Mouse (Mus musculus): ENCODE results near the gene Xk. TPM values are rescaled to one million over a fixed set of nuclear protein-coding genes. Genes with fewer than 3 reads are reported as not detected.
"Not testable (repeated sequence)": the region's sequence is repeated elsewhere in the genome, so short reads cannot be mapped to it uniquely, and the experiment has no call there.

Gene Xk
- total RNA-seq (2015) = 27.6 and 33.8 TPM in 2 replicates
- total RNA-seq (2017) = 8.8 and 10.5 TPM in 2 replicates

GRCm38 (mm10) chrX:9272460-9273361, at the start of gene Xk:
Gene Xk, plus strand, starts transcription at chrX:9272756.
- peak; percentile 74 for ATAC-seq (replicated peaks; ENCODE audit: poor library complexity)

DNA sequence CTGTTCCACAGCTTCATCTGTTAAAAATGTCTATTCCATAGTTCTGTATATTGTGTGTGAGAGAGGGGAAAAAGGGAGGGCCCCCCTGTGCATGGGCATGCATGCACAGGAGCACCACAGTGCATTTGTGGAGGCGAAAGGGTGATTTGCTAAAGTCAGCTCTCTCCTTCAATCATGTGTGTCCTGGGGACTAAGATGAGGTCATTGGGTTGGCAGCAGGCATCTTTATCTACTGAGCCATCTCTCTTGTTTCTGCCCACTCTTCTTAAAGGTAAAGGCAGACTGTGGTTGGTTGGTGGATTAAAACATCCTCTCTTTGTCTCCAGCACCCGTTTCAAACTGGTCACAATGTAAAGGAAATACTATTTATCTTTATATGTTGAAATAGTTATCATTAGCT, 45.5 kb upstream of the Xk start:
- no peak for ATAC-seq (replicated peaks; ENCODE audit: poor library complexity)

DNA sequence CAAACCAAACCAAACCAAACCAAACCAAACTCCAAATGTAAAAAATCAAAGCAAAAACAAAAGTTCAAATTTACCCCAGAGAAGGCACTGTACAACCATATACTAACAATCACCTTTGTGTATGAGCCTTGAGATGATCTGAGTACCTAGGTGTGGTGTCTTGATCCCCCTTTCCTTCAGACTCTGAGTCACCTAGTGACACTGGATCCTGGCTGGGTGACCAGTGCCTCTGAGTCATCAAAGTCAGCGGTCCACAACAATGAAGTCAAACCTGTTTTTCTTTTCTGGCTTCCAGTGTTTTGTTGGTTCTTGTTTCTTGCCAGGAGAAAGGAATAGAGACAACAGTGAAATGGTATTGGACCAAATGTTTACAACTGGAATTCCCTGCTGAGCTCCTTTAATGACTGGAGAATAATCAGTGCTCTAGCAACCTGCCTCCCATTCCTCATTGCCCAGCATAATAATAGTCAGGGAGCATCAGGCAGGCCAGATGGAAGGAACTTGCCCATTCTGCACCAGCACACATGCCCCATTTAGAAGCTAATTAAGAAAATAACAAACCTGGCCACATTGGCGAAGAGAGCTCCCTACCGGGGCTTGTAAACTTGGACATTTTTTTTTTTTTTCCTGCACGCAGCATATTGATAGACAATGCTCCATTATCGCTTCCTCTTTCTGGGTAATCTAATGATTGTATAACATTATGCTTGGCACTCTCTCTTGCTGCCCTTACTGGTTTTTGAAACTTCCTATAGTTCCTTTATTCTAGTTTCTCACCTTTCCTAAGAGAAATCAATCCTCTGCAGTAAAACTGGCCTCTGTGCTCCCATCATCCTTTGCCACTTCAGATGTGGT, 31.6 kb upstream of the Xk start:
- no peak for ATAC-seq (replicated peaks; ENCODE audit: poor library complexity)

DNA sequence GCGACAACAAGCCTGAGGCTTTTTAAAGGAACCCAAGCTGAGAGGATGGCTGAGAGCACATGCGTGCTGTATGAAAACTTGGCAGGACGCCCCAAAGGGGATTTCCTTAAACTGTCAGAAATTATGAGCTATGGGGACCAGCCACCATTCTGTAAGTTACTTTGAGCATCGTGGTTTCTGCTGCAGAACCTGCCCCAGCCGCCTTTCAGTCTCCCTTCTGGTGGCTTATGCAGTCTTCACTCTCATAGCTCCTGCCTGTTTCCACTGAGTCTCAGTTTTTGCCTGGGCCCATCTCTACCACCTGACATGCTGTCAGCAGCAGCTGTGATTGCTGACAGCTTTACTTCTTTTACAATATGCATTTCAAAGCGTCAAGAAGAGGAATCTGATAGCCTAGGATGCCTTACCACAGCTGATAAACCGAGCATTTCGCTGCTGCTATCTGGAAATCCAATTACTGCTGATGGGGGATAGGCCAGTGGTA, 29.1 kb upstream of the Xk start:
- ATAC-seq (replicated peaks; ENCODE audit: poor library complexity) = peak; percentile 17; the same call in 1 of the 2 replicates

DNA sequence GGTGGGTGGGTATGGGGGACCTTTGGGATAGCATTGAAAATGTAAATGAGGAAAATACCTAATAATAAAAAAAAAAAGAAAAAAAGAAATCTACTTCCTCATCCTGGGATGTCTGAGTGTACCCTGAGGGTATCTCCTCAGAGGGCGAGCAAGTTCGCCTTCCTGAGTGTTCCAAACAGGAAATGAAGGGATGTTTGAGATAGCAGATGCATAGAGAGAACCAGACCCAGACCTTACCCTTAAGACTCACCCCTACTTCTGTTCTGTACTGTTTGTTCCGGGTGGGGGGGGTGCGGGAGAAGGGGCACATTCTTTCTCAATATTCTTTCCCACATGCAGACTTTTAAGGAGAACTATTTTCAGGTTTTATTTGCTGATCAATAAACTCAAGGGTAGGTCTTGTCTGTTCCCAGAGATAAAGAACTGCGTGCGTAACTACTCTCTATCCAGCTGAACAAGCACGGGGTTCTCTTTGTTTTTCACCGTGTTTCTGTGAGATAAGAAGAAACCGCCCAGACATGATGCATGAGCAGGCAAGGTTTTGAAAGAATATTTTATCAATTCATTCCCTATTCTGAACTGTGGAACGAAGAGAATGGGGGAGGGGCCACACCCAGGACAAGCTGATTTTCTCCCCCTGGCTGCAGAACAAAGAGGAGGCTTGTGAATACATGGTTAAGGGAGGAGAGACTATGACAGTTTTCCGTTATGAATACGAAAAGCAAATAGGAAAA, 27.8 kb upstream of the Xk start:
- peak; percentile 93 for ATAC-seq (replicated peaks; ENCODE audit: poor library complexity)

- no peak for ATAC-seq (replicated peaks; ENCODE audit: poor library complexity)
Observed at GRCm38 (mm10) chrX:9248911-9249310, 23.6 kb upstream of the Xk start.

GRCm38 (mm10) chrX:9253990-9254389, 18.6 kb upstream of the Xk start:
- peak; percentile 68 for ATAC-seq (replicated peaks; ENCODE audit: poor library complexity)

DNA sequence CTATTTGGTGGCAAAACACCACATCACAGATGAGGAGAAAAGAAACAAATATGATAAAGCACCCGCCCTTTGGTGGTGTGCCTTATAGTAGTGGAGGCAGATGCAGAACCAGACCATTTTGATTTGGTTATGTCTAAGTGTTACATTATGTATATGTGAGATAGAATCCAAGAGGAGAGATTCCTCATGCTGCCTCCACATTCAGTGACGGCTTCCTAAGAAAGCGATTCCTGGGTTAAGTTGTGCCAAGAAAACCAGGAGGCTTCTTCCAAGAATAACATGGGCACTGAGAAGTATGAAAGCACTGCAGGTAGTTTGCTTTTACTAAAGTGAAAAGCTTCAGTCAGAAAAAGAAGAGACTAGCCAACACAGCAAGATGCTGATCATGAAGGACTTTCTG, 17.7 kb upstream of the Xk start:
- no peak for ATAC-seq (replicated peaks; ENCODE audit: poor library complexity)

DNA sequence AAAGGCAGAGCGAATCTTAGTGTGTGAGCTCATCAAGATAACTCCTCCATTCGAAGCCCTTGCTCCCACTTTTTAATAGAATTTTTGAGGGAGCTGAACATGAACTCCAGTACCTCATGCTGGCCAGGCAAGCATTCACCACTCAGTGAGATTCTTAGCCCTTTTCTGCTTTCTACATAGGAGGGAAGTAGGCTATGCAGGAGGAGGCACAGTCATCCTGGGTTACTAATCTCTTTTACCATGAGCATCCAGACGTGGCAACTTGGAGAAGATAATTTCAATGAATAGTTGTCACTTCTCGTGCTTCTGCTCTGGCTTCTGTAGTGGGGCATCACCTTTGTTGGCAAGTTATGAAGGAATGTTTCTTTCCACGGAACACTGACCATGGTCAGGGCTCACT, 15.8 kb upstream of the Xk start, which contains the start of gene Gm14862:
Gm14862 (minus strand) TSS at position 134 of the 400 bp plus-strand sequence.
- ATAC-seq (replicated peaks; ENCODE audit: poor library complexity) = peak; percentile 60

- ATAC-seq (replicated peaks; ENCODE audit: poor library complexity) = no peak
Observed at GRCm38 (mm10) chrX:9257831-9258230, 14.7 kb upstream of the Xk start.

- ATAC-seq (replicated peaks; ENCODE audit: poor library complexity) = no peak
Observed at GRCm38 (mm10) chrX:9259267-9259666, 13.3 kb upstream of the Xk start.

DNA sequence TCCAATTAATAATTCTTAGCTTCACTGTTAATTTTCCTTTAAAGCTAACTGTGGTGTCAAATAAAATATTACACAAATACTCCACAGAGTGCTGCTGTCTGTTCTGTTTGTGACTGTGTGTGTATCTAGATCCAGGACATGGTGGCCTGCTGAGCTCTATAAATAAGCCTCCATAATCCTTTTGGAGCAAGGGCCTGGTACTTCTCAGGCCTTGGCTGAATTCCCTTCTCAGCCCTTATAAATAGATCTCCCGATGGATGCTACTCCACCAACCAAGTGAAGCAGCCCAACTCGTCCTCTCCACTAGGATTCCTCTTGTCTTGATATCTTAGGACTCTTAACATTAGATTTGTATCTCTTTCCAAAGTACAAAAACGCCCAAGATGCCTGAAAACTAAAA, 1.4 kb upstream of the Xk start:
- ATAC-seq (replicated peaks; ENCODE audit: poor library complexity) = no peak

DNA sequence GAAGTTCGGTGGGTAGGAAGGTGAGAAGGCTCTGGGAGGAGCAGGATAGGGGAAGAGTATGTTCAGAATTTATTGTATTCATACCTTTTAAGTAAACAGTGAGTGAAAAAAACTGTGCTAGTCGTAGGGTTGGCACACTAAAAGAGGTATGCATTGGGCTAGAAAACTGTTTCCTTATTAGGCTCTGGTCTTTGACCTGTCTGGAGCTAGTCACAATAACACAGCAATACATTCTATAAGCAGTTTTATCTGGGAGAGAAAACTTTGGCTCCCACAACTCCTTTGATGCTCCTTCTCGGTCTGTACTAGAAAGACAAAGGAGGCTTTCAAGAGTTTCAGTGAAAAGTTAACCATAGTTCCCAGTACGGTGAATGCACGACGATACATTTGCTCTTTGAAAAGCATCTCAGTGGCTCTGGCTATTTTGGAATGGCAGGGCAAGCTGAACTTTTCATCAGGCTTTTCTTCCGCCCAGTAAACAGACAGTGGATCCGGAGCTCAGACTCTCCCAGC, 553 bp upstream of the Xk start:
- no peak; the same call in 1 of the 2 replicates for ATAC-seq (replicated peaks; ENCODE audit: poor library complexity)

GRCm38 (mm10) chrX:9273377-9274002, 934 bp downstream of the Xk start:
- ATAC-seq (replicated peaks; ENCODE audit: poor library complexity) = no peak

DNA sequence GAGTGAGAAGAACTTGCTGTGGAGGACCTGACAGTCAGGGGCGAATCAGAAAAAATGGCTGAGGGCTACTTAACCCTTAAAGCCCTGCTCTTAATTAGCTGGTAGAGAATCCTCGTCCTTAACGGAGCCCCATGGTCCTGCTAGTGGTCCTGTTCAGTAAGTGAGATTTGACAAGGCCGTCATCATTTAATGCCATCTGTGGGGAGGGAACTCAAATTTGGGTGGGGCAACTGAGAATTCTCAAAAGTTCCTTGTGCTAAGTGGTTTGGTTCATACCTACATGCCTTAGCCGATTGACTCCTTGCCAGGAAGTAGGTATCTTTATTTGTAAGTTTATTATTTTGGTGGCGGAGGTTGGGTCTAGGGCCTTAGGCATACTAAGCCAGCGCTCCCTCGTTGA, 1.8 kb downstream of the Xk start:
- no peak for ATAC-seq (replicated peaks; ENCODE audit: poor library complexity)

DNA sequence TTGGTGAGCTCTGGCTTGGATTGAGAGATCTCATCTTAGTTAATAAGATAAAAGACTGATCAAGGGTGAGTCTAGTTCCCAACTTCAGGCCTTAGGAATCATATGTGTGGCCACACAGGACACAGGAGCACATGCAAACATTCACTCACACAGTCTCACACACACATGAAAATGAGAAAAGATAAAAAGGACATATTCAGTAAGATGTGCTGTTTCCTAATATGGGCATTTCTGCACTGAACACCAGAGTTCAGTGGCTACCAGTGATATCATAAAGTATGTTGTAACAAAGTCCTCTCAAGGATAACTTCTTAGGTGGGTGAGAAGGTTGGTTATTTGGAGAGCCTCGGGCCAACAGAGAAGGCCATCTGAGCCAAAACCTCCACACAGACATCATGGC, 10.9 kb downstream of the Xk start, which contains the start of gene H2al1m:
H2al1m (plus strand) TSS at position 301 of the 400 bp plus-strand sequence.
- ATAC-seq (replicated peaks; ENCODE audit: poor library complexity) = not testable (repeated sequence)

DNA sequence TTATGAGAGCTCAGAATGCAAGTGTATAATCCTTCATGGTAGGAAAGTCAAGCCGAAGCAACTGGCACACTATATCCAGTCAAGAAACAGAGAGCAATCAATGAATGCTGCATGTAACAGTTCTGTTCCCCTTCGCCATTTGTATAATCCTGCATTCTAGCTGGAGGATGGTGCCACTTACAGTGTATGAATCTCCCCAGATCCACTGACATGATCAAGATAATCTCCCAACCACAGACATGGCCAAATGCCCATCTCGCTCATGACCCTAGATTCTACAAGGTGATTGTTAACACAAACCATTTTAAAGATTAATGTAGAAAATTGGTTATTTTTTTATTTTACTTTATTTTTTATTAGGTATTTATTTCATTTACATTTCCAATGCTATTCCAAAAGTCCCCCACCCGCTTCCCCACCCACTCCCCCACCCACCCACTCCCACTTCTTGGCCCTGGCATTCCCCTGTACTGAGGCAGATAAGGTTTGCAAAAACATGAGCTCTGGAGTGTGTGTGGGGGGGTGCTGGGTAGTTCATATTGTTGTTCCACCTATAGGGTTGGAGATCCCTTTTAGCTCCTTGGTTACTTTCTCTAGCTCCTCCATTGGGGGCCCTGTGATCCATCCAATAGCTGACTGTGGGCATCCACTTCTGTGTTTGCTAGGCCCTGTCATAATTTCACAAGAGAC, 20.7 kb downstream of the Xk start:
- not testable (repeated sequence) for ATAC-seq (replicated peaks; ENCODE audit: poor library complexity)

DNA sequence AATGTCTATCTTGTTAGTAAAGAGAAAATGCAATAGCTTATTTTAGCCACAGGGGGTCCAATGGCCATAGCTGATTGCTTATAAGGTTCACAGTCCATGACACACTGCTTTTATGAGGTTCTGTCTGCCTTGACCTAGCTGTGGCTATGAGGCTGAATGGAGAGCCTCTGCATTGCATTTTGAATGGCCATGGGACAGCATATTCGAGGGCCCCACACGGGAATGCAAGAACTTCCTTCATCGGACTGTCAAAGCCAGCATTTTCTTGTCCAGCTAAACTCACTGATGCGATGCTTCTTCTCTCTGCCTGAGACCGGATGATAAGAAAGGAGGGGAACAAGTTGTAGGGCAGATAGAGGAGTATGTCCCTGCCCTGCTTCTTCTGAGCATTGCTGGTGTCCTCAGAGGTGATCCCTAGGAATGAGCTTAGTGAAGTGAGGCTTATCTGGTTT, 25.9 kb downstream of the Xk start:
- ATAC-seq (replicated peaks; ENCODE audit: poor library complexity) = peak; percentile 97

DNA sequence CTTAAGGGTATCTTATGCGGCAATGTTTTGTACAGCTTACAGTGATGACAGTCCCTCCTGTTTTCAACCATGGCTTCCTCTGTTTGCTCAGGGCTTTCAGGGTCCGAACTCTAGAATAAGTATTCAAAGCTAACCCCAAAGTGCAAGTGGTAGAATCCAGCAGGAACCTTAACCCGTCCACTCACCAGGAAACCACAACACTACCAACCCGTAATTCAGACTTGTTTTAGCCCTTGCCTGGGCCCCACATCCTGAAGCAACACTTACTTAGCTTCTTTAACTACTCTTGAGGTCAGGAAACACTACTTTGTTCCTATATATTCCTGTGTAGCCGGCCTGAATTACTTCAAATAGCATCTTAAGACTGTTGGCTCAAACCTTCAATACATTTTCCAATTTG, 30.2 kb downstream of the Xk start:
- ATAC-seq (replicated peaks; ENCODE audit: poor library complexity) = no peak; the same call in 1 of the 2 replicates

Measured in megakaryocyte progenitor cell, adult 5-6 weeks (primary cell).